Mouse (Mus musculus) C2C12 (cell line): ENCODE results near the gene Caln1. TPM values are rescaled to one million over a fixed set of nuclear protein-coding genes. Genes with fewer than 3 reads are reported as not detected.

Experiments used
- H3K27me3 ChIP-seq: one replicate; pipeline ENCODE4 v1.6.1; 2011; ENCODE audit not compliant: control insufficient read depth, insufficient read depth, insufficient read length
- H3K36me3 ChIP-seq: one replicate; pipeline ENCODE4 v1.6.1; 2011; ENCODE audit not compliant: control insufficient read depth, insufficient read depth
- H3K4me3 ChIP-seq: one replicate; pipeline ENCODE4 v1.5.1; 2011; ENCODE audit warnings: mild to moderate bottlenecking, control low read depth; ENCODE audit not compliant: poor library complexity, insufficient read depth, severe bottlenecking
- H3K79me2 ChIP-seq: one replicate; pipeline ENCODE4 v1.6.1; 2011; ENCODE audit not compliant: control insufficient read depth, insufficient read depth
- H3K79me3 ChIP-seq: one replicate; pipeline ENCODE4 v1.6.1; 2011; ENCODE audit warnings: low read depth, control low read depth
- H3ac ChIP-seq: one replicate; pipeline ENCODE3; 2011; ENCODE audit warnings: low read depth; ENCODE audit not compliant: control insufficient read depth, insufficient read length
- CEBPB ChIP-seq: IDR thresholded peaks from one replicate; pipeline ENCODE4 v1.6.1; 2011; ENCODE audit warnings: low read depth, mild to moderate bottlenecking, control low read depth, moderate library complexity
- CTCF ChIP-seq: IDR thresholded peaks from one replicate; pipeline ENCODE4 v1.5.1; 2011; ENCODE audit not compliant: control insufficient read depth, insufficient read depth, insufficient read length
- FOSL1 ChIP-seq: IDR thresholded peaks from one replicate; pipeline ENCODE4 v1.8.0; 2011; ENCODE audit warnings: mild to moderate bottlenecking, low read length; ENCODE audit not compliant: poor library complexity, insufficient read depth, severe bottlenecking
- MAX ChIP-seq: IDR thresholded peaks from one replicate; pipeline ENCODE4 v1.6.1; 2011; ENCODE audit warnings: mild to moderate bottlenecking, control low read depth
- MYOD1 ChIP-seq: IDR thresholded peaks from one replicate; pipeline ENCODE4 v1.6.1; 2011; ENCODE audit warnings: low read depth; ENCODE audit not compliant: control insufficient read depth, insufficient read length
- MYOG ChIP-seq: IDR thresholded peaks from one replicate; pipeline ENCODE4 v1.6.1; 2011; ENCODE audit not compliant: control insufficient read depth, insufficient read length; ENCODE audit errors: extremely low read depth
- USF1 ChIP-seq: IDR thresholded peaks from one replicate; pipeline ENCODE4 v1.6.1; 2011; ENCODE audit warnings: low read depth, mild to moderate bottlenecking, control low read depth, moderate library complexity
- polyA plus RNA-seq: library from polyadenylated mRNA; unstranded; fragments of >200 nt; fragmentation: generic; extraction: Trizol; gene quantifications from one replicate; pipeline ENCODE4 v1.2.1, GENCODE M21; 2012; ENCODE audit warnings: missing spikeins

Caln1 gene
- polyA plus RNA-seq, 1 experiment = 0.02 TPM

- no peak overlapping the region for H3ac ChIP-seq
- no peaks in the 10 kb centered on the region for H3K36me3 ChIP-seq
- H3K79me3 ChIP-seq = no peaks in the 10 kb centered on the region
- H3K4me3 ChIP-seq = no peak overlapping the region
- H3K79me2 ChIP-seq = no peaks in the 10 kb centered on the region
- H3K27me3 ChIP-seq = no peaks in the 10 kb centered on the region
- TF ChIP-seq FOSL1 (no peak), MYOG (no peak), CTCF (no peak), MAX (no peak), MYOD1 (no peak), CEBPB (no peak), USF1 (no peak)
Observed at GRCm38 (mm10) chr5:130701777-130702176, 332.5 kb downstream of the Caln1 start.

GRCm38 (mm10) chr5:130702361-130702760, 333.1 kb downstream of the Caln1 start:
- Histone ChIP-seq H3K79me3 (no peaks in the 10 kb centered on the region), H3K79me2 (no peaks in the 10 kb centered on the region), H3ac (no peak overlapping the region), H3K4me3 (no peak overlapping the region), H3K36me3 (no peaks in the 10 kb centered on the region), H3K27me3 (no peaks in the 10 kb centered on the region)
- no peak for TF ChIP-seq MYOD1
- no peak for TF ChIP-seq CEBPB
- TF ChIP-seq MYOG = no peak

- H3K79me3 ChIP-seq = no peaks in the 10 kb centered on the region
- H3K27me3 ChIP-seq = no peaks in the 10 kb centered on the region
- H3ac ChIP-seq = no peak overlapping the region
- H3K4me3 ChIP-seq = no peak overlapping the region
- no peak for TF ChIP-seq CTCF
- no peak for TF ChIP-seq CEBPB
- no peak for TF ChIP-seq MAX
- no peak for TF ChIP-seq FOSL1
- no peak for TF ChIP-seq USF1
- TF ChIP-seq MYOD1 = no peak
- TF ChIP-seq MYOG = no peak
- no peaks in the 10 kb centered on the region for H3K79me2 ChIP-seq
- no peaks in the 10 kb centered on the region for H3K36me3 ChIP-seq
Observed at GRCm38 (mm10) chr5:130704866-130705265, 335.6 kb downstream of the Caln1 start.

- Histone ChIP-seq H3ac (no peak overlapping the region), H3K4me3 (no peak overlapping the region), H3K79me3 (no peaks in the 10 kb centered on the region), H3K79me2 (no peaks in the 10 kb centered on the region), H3K36me3 (no peaks in the 10 kb centered on the region), H3K27me3 (no peaks in the 10 kb centered on the region)
- no peak for TF ChIP-seq FOSL1
- no peak for TF ChIP-seq MYOG
Observed at GRCm38 (mm10) chr5:130706202-130706855, 337.1 kb downstream of the Caln1 start.

GRCm38 (mm10) chr5:130707755-130708154, 338.5 kb downstream of the Caln1 start:
- Histone ChIP-seq H3K36me3 (no peaks in the 10 kb centered on the region), H3K79me3 (no peaks in the 10 kb centered on the region), H3K4me3 (no peak overlapping the region), H3K27me3 (no peaks in the 10 kb centered on the region), H3ac (no peak overlapping the region), H3K79me2 (no peaks in the 10 kb centered on the region)
- TF ChIP-seq FOSL1 = no peak
- TF ChIP-seq MAX = no peak
- no peak for TF ChIP-seq CTCF
- no peak for TF ChIP-seq MYOD1
- TF ChIP-seq MYOG = no peak
- no peak for TF ChIP-seq USF1
- no peak for TF ChIP-seq CEBPB

GRCm38 (mm10) chr5:130708616-130709015, 339.4 kb downstream of the Caln1 start:
- H3K79me3 ChIP-seq = no peaks in the 10 kb centered on the region
- H3K79me2 ChIP-seq = no peaks in the 10 kb centered on the region
- H3ac ChIP-seq = no peak overlapping the region
- TF ChIP-seq MAX = no peak
- no peak for TF ChIP-seq MYOD1
- no peak for TF ChIP-seq CEBPB
- no peak for TF ChIP-seq CTCF
- TF ChIP-seq FOSL1 = no peak
- H3K27me3 ChIP-seq = no peaks in the 10 kb centered on the region
- H3K4me3 ChIP-seq = no peak overlapping the region
- no peaks in the 10 kb centered on the region for H3K36me3 ChIP-seq
